Comparison of ENCODE assay signal across 24 mouse cellular contexts in genomic region chr2:40477414-40477813, GRCm38 (mm10).
DNase-seq lines count a peak whose midpoint lies in the region; ATAC-seq and TF ChIP-seq lines count a peak whose summit lies in the region.
"Had no signal": no experiment of that assay in that cellular context is flagged by ENCODE, and none has a peak within 500 bp of the region (broad histone marks: within the 10 kb centered on the region; RNA-seq: fewer than 3 reads in every experiment).

No protein-coding gene starts in this region.

- no peak overlapping the region for H3K9ac ChIP-seq in kidney, embryonic 15.5 days
- H3K9ac ChIP-seq in stomach, embryonic 14.5 days (replicated peaks; ENCODE audit: low read depth, low read length): no peak overlapping the region
- H3K9ac ChIP-seq: forebrain, embryonic 13.5 days; hindbrain, embryonic 12.5 days; hindbrain, embryonic 15.5 days had no signal

- no peak for TF ChIP-seq CTCF in cerebellum, adult 2 months (IDR thresholded peaks at IDR 0.05; ENCODE audit: borderline replicate concordance, insufficient read depth, low read depth, low read length)

- no peak overlapping the region for H3K27ac ChIP-seq in kidney, embryonic 15.5 days
- no peak overlapping the region for H3K27ac ChIP-seq in stomach, embryonic 14.5 days (ENCODE audit: low read length)
- no peak overlapping the region for H3K27ac ChIP-seq in cerebellum, adult 2 months (ENCODE audit: insufficient read depth, low read length)
- H3K27ac ChIP-seq: forebrain, embryonic 10.5 days; forebrain, embryonic 13.5 days; hindbrain, embryonic 12.5 days; hindbrain, embryonic 15.5 days had no signal

- no peaks in the 10 kb centered on the region for H3K4me1 ChIP-seq in kidney, embryonic 15.5 days
- no peaks in the 10 kb centered on the region for H3K4me1 ChIP-seq in stomach, embryonic 14.5 days (ENCODE audit: control insufficient read depth, insufficient read depth, low read length)
- H3K4me1 ChIP-seq in cerebellum, adult 2 months (ENCODE audit: control insufficient read depth, insufficient read depth, low read length): no peaks in the 10 kb centered on the region
- H3K4me1 ChIP-seq: forebrain, embryonic 10.5 days; hindbrain, embryonic 12.5 days; hindbrain, embryonic 15.5 days had no signal

- peak; percentile 11 for DNase-seq in kidney, adult 9 months
- peak; percentile 54 for DNase-seq in Muller cell, postnatal 12 days (ENCODE audit: inconsistent ontology term)
- DNase-seq in cerebellum, adult 2 months: no peak
- DNase-seq in left cerebral cortex, adult 18-20 months (ENCODE audit: low spot score in 2 of 2): no peak
- DNase-seq: adrenal gland, adult 8-10 months; adrenal gland, postnatal 25 days; B cell, adult 2 months; cerebellum, adult 11-12 months; cerebellum, adult 9-10 months; cerebellum, postnatal 14 days; gastrocnemius, postnatal 10 days; gastrocnemius, postnatal 36 days; heart, adult 11 months had no signal

- no peak for ATAC-seq in kidney, embryonic 15.5 days (replicated peaks; ENCODE audit: low FRiP score)
- ATAC-seq in stomach, embryonic 14.5 days (ENCODE audit: insufficient number of reproducible peaks, insufficient read depth, low FRiP score, low read depth): 0 out of 2 replicates have a peak, but pooled peaks have one; percentile 65
- ATAC-seq: activated CD4-positive, CD25-positive, alpha-beta regulatory T cell, adult 4 months; forebrain, embryonic 13.5 days; forebrain, embryonic 16.5 days had no signal

- no peaks in the 10 kb centered on the region for H3K36me3 ChIP-seq in kidney, embryonic 15.5 days
- H3K36me3 ChIP-seq in stomach, embryonic 14.5 days (ENCODE audit: control insufficient read depth, insufficient read depth, low read length): no peaks in the 10 kb centered on the region
- H3K36me3 ChIP-seq: forebrain, embryonic 10.5 days; G1E; hindbrain, embryonic 12.5 days; hindbrain, embryonic 15.5 days had no signal

- no peak for TF ChIP-seq POLR2A in cerebellum, adult 2 months (IDR thresholded peaks at IDR 0.05; ENCODE audit: borderline replicate concordance, insufficient read depth, low read length)

- H3K4me3 ChIP-seq in kidney, embryonic 15.5 days (replicated peaks): no peak overlapping the region
- no peak overlapping the region for H3K4me3 ChIP-seq in stomach, embryonic 14.5 days (ENCODE audit: low read depth, low read length)
- H3K4me3 ChIP-seq in cerebellum, adult 2 months (replicated peaks; ENCODE audit: insufficient read depth, low read depth, low read length): no peak overlapping the region
- H3K4me3 ChIP-seq: forebrain, embryonic 10.5 days; forebrain, embryonic 13.5 days; hindbrain, embryonic 12.5 days; hindbrain, embryonic 15.5 days had no signal

- H3K27me3 ChIP-seq in kidney, embryonic 15.5 days: no peaks in the 10 kb centered on the region
- H3K27me3 ChIP-seq in stomach, embryonic 14.5 days (ENCODE audit: control insufficient read depth, insufficient read depth, low read length): no peaks in the 10 kb centered on the region
- no peaks in the 10 kb centered on the region for H3K27me3 ChIP-seq in cerebellum, adult 2 months (ENCODE audit: control insufficient read depth, insufficient read depth, low read length)
- H3K27me3 ChIP-seq: CH12.LX; forebrain, embryonic 13.5 days; hindbrain, embryonic 12.5 days; hindbrain, embryonic 15.5 days had no signal

- no peak overlapping the region for H3K4me2 ChIP-seq in kidney, embryonic 15.5 days
- no peak overlapping the region for H3K4me2 ChIP-seq in stomach, embryonic 14.5 days (replicated peaks; ENCODE audit: low read depth, low read length)
- H3K4me2 ChIP-seq: forebrain, embryonic 13.5 days; heart, embryonic 11.5 days; hindbrain, embryonic 12.5 days; hindbrain, embryonic 15.5 days had no signal

- H3K9me3 ChIP-seq in kidney, embryonic 15.5 days (replicated peaks): no peaks in the 10 kb centered on the region
- H3K9me3 ChIP-seq in stomach, embryonic 14.5 days (ENCODE audit: control insufficient read depth, low read depth, low read length): no peaks in the 10 kb centered on the region
- H3K9me3 ChIP-seq: forebrain, embryonic 10.5 days; forebrain, embryonic 13.5 days; G1E; hindbrain, embryonic 12.5 days; hindbrain, embryonic 15.5 days had no signal

Comparison
In these comparisons a context has a peak if more than half of its experiments do, and no peak if none do; other contexts are left out.
1. DNase-seq: peak in kidney, adult 9 months (single experiment) and Muller cell, postnatal 12 days (single experiment); none in cerebellum, adult 2 months (0 of 2) and left cerebral cortex, adult 18-20 months (0 of 2).